Mouse (Mus musculus): ENCODE measurements at regions not wholly inside any gene's neighbourhood (a gene's known extent, or its start where the extent isn't known, plus 50 kb on each side); places are given as distances from the start of the nearest gene placed in this dataset.

GRCm38 (mm10) chr7:67895166-67895565 lies 57.5 kb upstream of the Igf1r start:
- DNase-seq (ENCODE audit: low read depth, low spot score): no peak

- DNase-seq (ENCODE audit: low read depth, low spot score): no peak
These were observed 59.7 kb upstream of the Igf1r start for GRCm38 (mm10) chr7:67892917-67893316.

GRCm38 (mm10) chr7:67883040-67883439 lies 69.6 kb upstream of the Igf1r start:
- no peak for DNase-seq (ENCODE audit: low read depth, low spot score)

GRCm38 (mm10) chr7:67882606-67883005 lies 70.0 kb upstream of the Igf1r start:
- no peak for DNase-seq (ENCODE audit: low read depth, low spot score)

- DNase-seq (ENCODE audit: low read depth, low spot score): no peak
These were observed 74.4 kb upstream of the Igf1r start for GRCm38 (mm10) chr7:67878226-67878625.

GRCm38 (mm10) chr7:67877587-67877986 lies 75.0 kb upstream of the Igf1r start:
- DNase-seq (ENCODE audit: low read depth, low spot score): no peak

- DNase-seq (ENCODE audit: low read depth, low spot score): no peak
These were observed 94.8 kb upstream of the Synm start for GRCm38 (mm10) chr7:67854080-67855022.

- no peak for DNase-seq (ENCODE audit: low read depth, low spot score)
These were observed 93.3 kb upstream of the Synm start for GRCm38 (mm10) chr7:67852859-67853258.

GRCm38 (mm10) chr7:67849509-67849862 lies 89.9 kb upstream of the Synm start:
- DNase-seq (ENCODE audit: low read depth, low spot score): no peak

- DNase-seq (ENCODE audit: low read depth, low spot score): peak; percentile 55
These were observed 89.3 kb upstream of the Synm start for GRCm38 (mm10) chr7:67848589-67849508.

- no peak for DNase-seq (ENCODE audit: low read depth, low spot score)
These were observed 87.3 kb upstream of the Synm start for GRCm38 (mm10) chr7:67846796-67847195.

GRCm38 (mm10) chr7:67836984-67837383 lies 77.4 kb upstream of the Synm start:
- DNase-seq (ENCODE audit: low read depth, low spot score): no peak

GRCm38 (mm10) chr7:67836117-67836949 lies 76.8 kb upstream of the Synm start:
- DNase-seq (ENCODE audit: low read depth, low spot score): no peak

GRCm38 (mm10) chr7:67831738-67832137 lies 72.2 kb upstream of the Synm start:
- DNase-seq (ENCODE audit: low read depth, low spot score): no peak

- DNase-seq (ENCODE audit: low read depth, low spot score): no peak
These were observed 67.8 kb upstream of the Synm start for GRCm38 (mm10) chr7:67827386-67827785.

- no peak for DNase-seq (ENCODE audit: low read depth, low spot score)
These were observed 67.4 kb upstream of the Synm start for GRCm38 (mm10) chr7:67826936-67827335.

GRCm38 (mm10) chr7:67826368-67826767 lies 66.8 kb upstream of the Synm start:
- DNase-seq (ENCODE audit: low read depth, low spot score): no peak

GRCm38 (mm10) chr7:67825636-67826280 lies 66.2 kb upstream of the Synm start:
- no peak for DNase-seq (ENCODE audit: low read depth, low spot score)

GRCm38 (mm10) chr7:67823943-67824645 lies 64.6 kb upstream of the Synm start:
- no peak for DNase-seq (ENCODE audit: low read depth, low spot score)

GRCm38 (mm10) chr7:67819551-67819950 lies 60.0 kb upstream of the Synm start:
- DNase-seq (ENCODE audit: low read depth, low spot score): no peak
